Mouse (Mus musculus): ENCODE measurements at regions not wholly inside any gene's neighbourhood (a gene's known extent, or its start where the extent isn't known, plus 50 kb on each side); places are given as distances from the start of the nearest gene placed in this dataset.

- no peak for DNase-seq
Observed at GRCm38 (mm10) chr6:127207308-127207707, 55.3 kb upstream of the Ccnd2 start.

- DNase-seq: no peak
Observed at GRCm38 (mm10) chr6:127213355-127213754, 61.4 kb upstream of the Ccnd2 start.

GRCm38 (mm10) chr6:127215915-127216314 lies 63.9 kb upstream of the Ccnd2 start:
- no peak for DNase-seq

- no peak for DNase-seq
Observed at GRCm38 (mm10) chr6:127218634-127219445, 66.8 kb upstream of the Ccnd2 start.

GRCm38 (mm10) chr6:127219446-127219802 lies 67.4 kb upstream of the Ccnd2 start:
- DNase-seq: no peak

- DNase-seq: no peak
Observed at GRCm38 (mm10) chr6:127226242-127226983, 74.4 kb upstream of the Ccnd2 start.

- no peak for DNase-seq
Observed at GRCm38 (mm10) chr6:127236510-127237109, 84.6 kb upstream of the Ccnd2 start.

GRCm38 (mm10) chr6:127237168-127237567 lies 85.2 kb upstream of the Ccnd2 start:
- no peak for DNase-seq

- no peak for DNase-seq
Observed at GRCm38 (mm10) chr6:127239529-127240471, 87.8 kb upstream of the Ccnd2 start.

GRCm38 (mm10) chr6:127240472-127241375 lies 88.7 kb upstream of the Ccnd2 start:
- no peak for DNase-seq

- no peak for DNase-seq
Observed at GRCm38 (mm10) chr6:127241693-127242425, 89.9 kb upstream of the Ccnd2 start.

- no peak for DNase-seq
Observed at GRCm38 (mm10) chr6:127243032-127243431, 91.0 kb upstream of the Ccnd2 start.

GRCm38 (mm10) chr6:127245814-127246440 lies 93.9 kb upstream of the Ccnd2 start:
- DNase-seq: no peak

GRCm38 (mm10) chr6:127246730-127247129 lies 94.7 kb upstream of the Ccnd2 start:
- DNase-seq: no peak

GRCm38 (mm10) chr6:127247343-127247742 lies 95.3 kb upstream of the Ccnd2 start:
- no peak for DNase-seq

- DNase-seq: no peak
Observed at GRCm38 (mm10) chr6:127250181-127250873, 98.3 kb upstream of the Ccnd2 start.

- no peak for DNase-seq
Observed at GRCm38 (mm10) chr6:127250874-127251670, 99.1 kb upstream of the Ccnd2 start.

- no peak for DNase-seq
Observed at GRCm38 (mm10) chr6:127251671-127251985, 99.6 kb upstream of the Ccnd2 start.
